Mouse (Mus musculus): Measurements from ENCODE around the gene Aspg.

- TF ChIP-seq CTCF (IDR thresholded peaks at IDR 0.05; ENCODE audit: borderline replicate concordance, insufficient read depth, low read length) (no peak), POLR2A (IDR thresholded peaks at IDR 0.05; ENCODE audit: low read depth, low read length) (no peak)
These were observed 22.0 kb downstream of the Aspg start for GRCm38 (mm10) chr12:112128526-112128925.

Measured in embryonic fibroblast, embryonic 13.5 days (primary cell).